Mouse (Mus musculus) heart, postnatal 0 days (tissue): ENCODE measurements at regions not wholly inside any gene's neighbourhood (a gene's known extent, or its start where the extent isn't known, plus 50 kb on each side); places are given as distances from the start of the nearest gene placed in this dataset.

Source experiments
- CTCF ChIP-seq: IDR thresholded peaks from 2 replicates; pipeline ENCODE4 v1.5.1; 2016; ENCODE audit warnings: antibody characterized with exemption, control low read depth, low read depth
- EP300 ChIP-seq: IDR thresholded peaks from 2 replicates; pipeline ENCODE4 v1.6.1; 2016; ENCODE audit warnings: antibody characterized with exemption, low read depth

DNA sequence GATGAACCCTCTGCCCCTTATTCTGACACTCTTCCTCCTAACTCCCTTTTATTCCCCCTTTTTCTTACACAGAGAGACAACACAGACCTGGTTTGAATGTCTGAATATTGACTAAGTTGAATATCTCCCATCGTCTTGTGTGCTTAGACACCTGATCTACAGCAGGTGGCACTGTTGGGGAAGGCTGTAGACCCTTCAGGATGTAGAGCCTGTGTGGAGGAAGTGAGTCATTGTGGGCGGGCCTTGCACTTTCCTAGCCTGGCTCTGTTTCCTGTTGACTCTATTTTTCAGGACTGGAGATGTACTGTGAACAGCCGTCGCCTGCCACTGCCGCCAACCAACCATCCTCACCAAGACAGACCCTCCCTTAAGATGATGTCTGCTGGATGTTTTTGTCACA, 273.6 kb downstream of the Med13l start:
- TF ChIP-seq EP300 (no peak), CTCF (no peak)
